Mouse (Mus musculus): ENCODE data around the gene Olfr312. TPM values are rescaled to one million over a fixed set of nuclear protein-coding genes. Genes with fewer than 3 reads are reported as not detected.

Gene Olfr312
- not detected in 2 replicates for polyA plus RNA-seq (2015; fragmentation: Nextera tagmentation; extraction: Ambion mirVana)

GRCm38 (mm10) chr11:58828937-58829336 lies at the start of gene Olfr312:
Gene Olfr312, plus strand, starts transcription at chr11:58829237.

GRCm38 (mm10) chr11:58782480-58783089 lies 46.5 kb upstream of the Olfr312 start, which contains the start of gene Olfr314:
Gene Olfr314, plus strand, starts transcription at chr11:58782952.

GRCm38 (mm10) chr11:58801558-58802228 lies 27.3 kb upstream of the Olfr312 start, which contains the start of gene Fam183b:
Gene Fam183b, minus strand, starts transcription at chr11:58801960.

GRCm38 (mm10) chr11:58814700-58815099 lies 14.3 kb upstream of the Olfr312 start, which contains the start of gene Olfr313:
Gene Olfr313, plus strand, starts transcription at chr11:58815000.

GRCm38 (mm10) chr11:58838951-58839350 lies 9.9 kb downstream of the Olfr312 start, which contains the start of gene Olfr311:
Gene Olfr311, plus strand, starts transcription at chr11:58839251.

GRCm38 (mm10) chr11:58846919-58847461 lies 18.0 kb downstream of the Olfr312 start, which contains the start of gene Gm12258:
Gene Gm12258, plus strand, starts transcription at chr11:58847158.

GRCm38 (mm10) chr11:58867039-58867953 lies 38.3 kb downstream of the Olfr312 start, which contains the start of gene 2810021J22Rik:
Gene 2810021J22Rik, plus strand, starts transcription at chr11:58867216.

Other genes starting within 250 kb of the Olfr312 start
- gene Olfr324, start 234.1 kb upstream of the Olfr312 start, polyA plus RNA-seq (2015; fragmentation: Nextera tagmentation; extraction: Ambion mirVana) = not detected in 2 replicates
- gene 2210407C18Rik, start 213.2 kb upstream of the Olfr312 start, polyA plus RNA-seq (2015; fragmentation: Nextera tagmentation; extraction: Ambion mirVana) = 2.0 TPM in 1 of 2 replicates, not detected in the other
- not detected in 2 replicates for gene Olfr323, start 198.7 kb upstream of the Olfr312 start, polyA plus RNA-seq (2015; fragmentation: Nextera tagmentation; extraction: Ambion mirVana)
- gene Trim58, start 188.8 kb upstream of the Olfr312 start, polyA plus RNA-seq (2015; fragmentation: Nextera tagmentation; extraction: Ambion mirVana) = 0.20 and 1.0 TPM in 2 replicates
- gene Olfr322, start 170.5 kb upstream of the Olfr312 start, polyA plus RNA-seq (2015; fragmentation: Nextera tagmentation; extraction: Ambion mirVana) = not detected in 2 replicates
- not detected in 2 replicates for gene Olfr320, start 148.1 kb upstream of the Olfr312 start, polyA plus RNA-seq (2015; fragmentation: Nextera tagmentation; extraction: Ambion mirVana)
- gene Olfr319, start 130.1 kb upstream of the Olfr312 start, polyA plus RNA-seq (2015; fragmentation: Nextera tagmentation; extraction: Ambion mirVana) = not detected in 2 replicates
- not detected in 2 replicates for gene Olfr318, start 105.2 kb upstream of the Olfr312 start, polyA plus RNA-seq (2015; fragmentation: Nextera tagmentation; extraction: Ambion mirVana)
- not detected in 2 replicates for gene Olfr317, start 90.0 kb upstream of the Olfr312 start, polyA plus RNA-seq (2015; fragmentation: Nextera tagmentation; extraction: Ambion mirVana)
- gene Olfr316, start 76.5 kb upstream of the Olfr312 start, polyA plus RNA-seq (2015; fragmentation: Nextera tagmentation; extraction: Ambion mirVana) = not detected in 2 replicates
- not detected in 2 replicates for gene Olfr315, start 56.0 kb upstream of the Olfr312 start, polyA plus RNA-seq (2015; fragmentation: Nextera tagmentation; extraction: Ambion mirVana)
- not detected in 2 replicates for gene Olfr314, start 46.3 kb upstream of the Olfr312 start, polyA plus RNA-seq (2015; fragmentation: Nextera tagmentation; extraction: Ambion mirVana)
- gene Fam183b, start 27.3 kb upstream of the Olfr312 start, polyA plus RNA-seq (2015; fragmentation: Nextera tagmentation; extraction: Ambion mirVana) = 20.7 and 23.2 TPM in 2 replicates
- not detected in 2 replicates for gene Olfr313, start 14.2 kb upstream of the Olfr312 start, polyA plus RNA-seq (2015; fragmentation: Nextera tagmentation; extraction: Ambion mirVana)
- not detected in 2 replicates for gene Olfr311, start 10.0 kb downstream of the Olfr312 start, polyA plus RNA-seq (2015; fragmentation: Nextera tagmentation; extraction: Ambion mirVana)
- gene Gm12258, start 17.9 kb downstream of the Olfr312 start, polyA plus RNA-seq (2015; fragmentation: Nextera tagmentation; extraction: Ambion mirVana) = 4.3 and 5.0 TPM in 2 replicates
- gene 2810021J22Rik, start 38.0 kb downstream of the Olfr312 start, polyA plus RNA-seq (2015; fragmentation: Nextera tagmentation; extraction: Ambion mirVana) = 4.5 and 5.1 TPM in 2 replicates
- 4.0 and 4.4 TPM in 2 replicates for gene Zfp39, start 75.0 kb downstream of the Olfr312 start, polyA plus RNA-seq (2015; fragmentation: Nextera tagmentation; extraction: Ambion mirVana)
- 0.63 TPM in 1 of 2 replicates, not detected in the other for gene Btnl10, start 88.7 kb downstream of the Olfr312 start, polyA plus RNA-seq (2015; fragmentation: Nextera tagmentation; extraction: Ambion mirVana)
- gene Rnf187, start 109.7 kb downstream of the Olfr312 start, polyA plus RNA-seq (2015; fragmentation: Nextera tagmentation; extraction: Ambion mirVana) = 206 and 211 TPM in 2 replicates
- gene Hist3h2ba, start 119.7 kb downstream of the Olfr312 start, polyA plus RNA-seq (2015; fragmentation: Nextera tagmentation; extraction: Ambion mirVana) = 41.7 and 56.5 TPM in 2 replicates
- 32.6 and 35.6 TPM in 2 replicates for gene Hist3h2a, start 125.4 kb downstream of the Olfr312 start, polyA plus RNA-seq (2015; fragmentation: Nextera tagmentation; extraction: Ambion mirVana)
- gene Trim17, start 125.4 kb downstream of the Olfr312 start, polyA plus RNA-seq (2015; fragmentation: Nextera tagmentation; extraction: Ambion mirVana) = 0.19 TPM in 2 replicates
- gene Trim11, start 148.9 kb downstream of the Olfr312 start, polyA plus RNA-seq (2015; fragmentation: Nextera tagmentation; extraction: Ambion mirVana) = 10.5 and 18.0 TPM in 2 replicates